Mouse (Mus musculus): ENCODE data around the gene Lrrc75a. TPM values are rescaled to one million over a fixed set of nuclear protein-coding genes. Genes with fewer than 3 reads are reported as not detected.

The Lrrc75a gene
- 1.1 TPM for polyA plus RNA-seq (2017; shearing (Covaris generic))

DNA sequence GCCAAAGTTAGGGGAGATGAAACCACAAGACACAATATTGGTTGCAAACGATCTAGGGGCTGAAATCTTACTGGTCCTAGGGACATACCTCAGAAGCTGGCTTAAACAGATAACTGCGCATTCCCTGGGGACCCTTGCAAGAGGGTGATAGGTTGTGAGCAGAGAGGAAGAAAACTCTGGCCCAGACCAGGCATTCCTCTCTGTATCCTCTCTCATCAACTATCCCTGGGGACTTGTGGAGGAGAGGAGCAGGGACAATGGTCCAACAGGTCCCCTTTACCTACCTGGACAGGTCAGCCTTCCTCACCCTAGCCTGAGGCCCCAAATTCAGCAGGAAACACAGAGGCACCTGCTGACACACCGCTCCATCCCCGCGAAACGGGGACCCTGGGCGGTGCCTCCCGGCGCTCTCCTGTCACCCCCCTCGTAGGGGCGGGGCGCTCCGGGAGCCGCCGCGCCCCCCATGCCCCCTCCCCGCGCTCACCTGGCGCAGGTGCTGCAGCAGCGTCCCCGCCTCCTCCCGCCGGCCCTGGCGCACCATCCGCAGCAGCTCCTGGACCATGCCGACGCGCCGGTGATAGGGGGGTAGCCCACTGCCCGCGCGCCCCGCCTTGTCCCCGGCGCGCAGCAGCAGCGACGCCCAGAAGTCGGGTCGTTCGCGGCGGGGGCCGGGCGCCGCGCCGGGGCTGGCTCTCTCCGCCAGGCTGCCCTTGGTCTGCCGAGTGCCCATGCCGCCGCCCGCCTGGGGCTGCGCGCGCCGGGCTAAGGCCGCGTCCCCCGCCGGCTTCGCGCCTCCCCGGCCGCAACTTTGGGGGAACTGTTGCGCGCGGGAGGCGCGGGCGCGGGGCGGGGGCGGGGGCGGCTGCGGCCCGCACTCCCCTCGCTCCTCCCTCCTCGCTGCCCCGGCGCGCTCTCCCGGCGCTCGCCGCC, at the start of gene Lrrc75a:
Lrrc75a (minus strand) TSS at position 863 of the 930 bp plus-strand sequence.

GRCm38 (mm10) chr11:62648591-62649391, 468 bp upstream of the Lrrc75a start, which contains the start of gene Mmgt2:
Gene Mmgt2 (plus strand): TSS chr11:62648664.

GRCm38 (mm10) chr11:62573959-62574702, 74.2 kb downstream of the Lrrc75a start, which contains the start of gene Trpv2:
Gene Trpv2 (plus strand): TSS chr11:62574486.

Other genes with a start within 250 kb of the Lrrc75a start
- 9.9 TPM for gene Pigl, start 190.1 kb downstream of the Lrrc75a start, polyA plus RNA-seq (2017; shearing (Covaris generic))
- 388 TPM for gene Ncor1, start 190.0 kb downstream of the Lrrc75a start, polyA plus RNA-seq (2017; shearing (Covaris generic))
- gene Cenpv, start 109.3 kb downstream of the Lrrc75a start, polyA plus RNA-seq (2017; shearing (Covaris generic)) = 14.9 TPM
- gene Ubb, start 97.4 kb downstream of the Lrrc75a start, polyA plus RNA-seq (2017; shearing (Covaris generic)) = 3,465 TPM
- gene Trpv2, start 74.0 kb downstream of the Lrrc75a start, polyA plus RNA-seq (2017; shearing (Covaris generic)) = 57.8 TPM
- gene Mmgt2, start 141 bp upstream of the Lrrc75a start, polyA plus RNA-seq (2017; shearing (Covaris generic)) = 8.4 TPM
- gene Zfp287, start 83.4 kb upstream of the Lrrc75a start, polyA plus RNA-seq (2017; shearing (Covaris generic)) = 23.5 TPM
- gene Gm10428, start 104.6 kb upstream of the Lrrc75a start, polyA plus RNA-seq (2017; shearing (Covaris generic)) = not detected
- gene Zfp286, start 140.9 kb upstream of the Lrrc75a start, polyA plus RNA-seq (2017; shearing (Covaris generic)) = 0.77 TPM
- 6.3 TPM for gene Trim16, start 171.7 kb upstream of the Lrrc75a start, polyA plus RNA-seq (2017; shearing (Covaris generic))
- 0.20 TPM for gene Fbxw10, start 198.5 kb upstream of the Lrrc75a start, polyA plus RNA-seq (2017; shearing (Covaris generic))
- 35.3 TPM for gene Tvp23b, start 230.9 kb upstream of the Lrrc75a start, polyA plus RNA-seq (2017; shearing (Covaris generic))

Measured in effector memory CD4-positive, alpha-beta T cell, adult 7 months (primary cell).